Mouse (Mus musculus) stomach, embryonic 16.5 days (tissue): Measurements from ENCODE around the gene Birc2. TPM values are rescaled to one million over a fixed set of nuclear protein-coding genes. Genes with fewer than 3 reads are reported as not detected.

ENCODE experiments used
- ATAC-seq: fragments of 200-750 bp; cut with Nextera tagmentation; 2 replicates; pipeline ENCODE4 v1.8.0; 2017; ENCODE audit warnings: moderate number of reproducible peaks, moderate TSS enrichment; ENCODE audit not compliant: insufficient read depth, low FRiP score
- H3K27ac ChIP-seq: fragments of 300-500 bp; sonication (generic); 2 replicates; pipeline ENCODE4 v1.5.1; 2014; ENCODE audit warnings: low read length
- H3K27me3 ChIP-seq: fragments of 300-500 bp; sonication (generic); 2 replicates; pipeline ENCODE4 v1.6.1; 2014; ENCODE audit warnings: low read length, control low read depth, mixed read lengths; ENCODE audit not compliant: control insufficient read depth, insufficient read depth
- H3K36me3 ChIP-seq: fragments of 300-500 bp; sonication (generic); 2 replicates; pipeline ENCODE4 v1.6.1; 2014; ENCODE audit warnings: low read length; ENCODE audit not compliant: control insufficient read depth, insufficient read depth
- H3K4me1 ChIP-seq: fragments of 300-500 bp; sonication (generic); 2 replicates; pipeline ENCODE4 v1.6.1; 2014; ENCODE audit warnings: low read length, control low read depth, mixed read lengths; ENCODE audit not compliant: control insufficient read depth, insufficient read depth
- H3K4me2 ChIP-seq: fragments of 300-500 bp; sonication (generic); 2 replicates; pipeline ENCODE4 v1.6.1; 2014; ENCODE audit warnings: low read depth, low read length, mixed read lengths
- H3K4me3 ChIP-seq: fragments of 300-500 bp; sonication (generic); replicated peaks from 2 replicates; pipeline ENCODE4 v1.5.1; 2014; ENCODE audit warnings: mild to moderate bottlenecking, low read length
- H3K9ac ChIP-seq: fragments of 300-500 bp; sonication (generic); 2 replicates; pipeline ENCODE4 v1.6.1; 2014; ENCODE audit warnings: low read length
- H3K9me3 ChIP-seq: fragments of 300-500 bp; sonication (generic); replicated peaks from 2 replicates; pipeline ENCODE4 v1.6.1; 2016; ENCODE audit warnings: low read length, control low read depth; ENCODE audit not compliant: control insufficient read depth
- WGBS: fragments of 180-500 bp; shearing (Covaris S2); extraction: QIAGEN DNeasy Blood & Tissue Kit; methylation state at CpG from one replicate; pipeline ENCODE4 v1.1.7; 2014; 5-methylcytosine and 5-hydroxymethylcytosine counted together
- polyA plus RNA-seq: library from polyadenylated mRNA; unstranded; fragments of >200 nt; fragmentation: Nextera tagmentation; extraction: Ambion mirVana; gene quantifications from 2 replicates; pipeline ENCODE4 v1.2.1, GENCODE M21; 2015

The Birc2 gene
- polyA plus RNA-seq, 1 experiment from 2014 or later = 40.0 TPM

DNA sequence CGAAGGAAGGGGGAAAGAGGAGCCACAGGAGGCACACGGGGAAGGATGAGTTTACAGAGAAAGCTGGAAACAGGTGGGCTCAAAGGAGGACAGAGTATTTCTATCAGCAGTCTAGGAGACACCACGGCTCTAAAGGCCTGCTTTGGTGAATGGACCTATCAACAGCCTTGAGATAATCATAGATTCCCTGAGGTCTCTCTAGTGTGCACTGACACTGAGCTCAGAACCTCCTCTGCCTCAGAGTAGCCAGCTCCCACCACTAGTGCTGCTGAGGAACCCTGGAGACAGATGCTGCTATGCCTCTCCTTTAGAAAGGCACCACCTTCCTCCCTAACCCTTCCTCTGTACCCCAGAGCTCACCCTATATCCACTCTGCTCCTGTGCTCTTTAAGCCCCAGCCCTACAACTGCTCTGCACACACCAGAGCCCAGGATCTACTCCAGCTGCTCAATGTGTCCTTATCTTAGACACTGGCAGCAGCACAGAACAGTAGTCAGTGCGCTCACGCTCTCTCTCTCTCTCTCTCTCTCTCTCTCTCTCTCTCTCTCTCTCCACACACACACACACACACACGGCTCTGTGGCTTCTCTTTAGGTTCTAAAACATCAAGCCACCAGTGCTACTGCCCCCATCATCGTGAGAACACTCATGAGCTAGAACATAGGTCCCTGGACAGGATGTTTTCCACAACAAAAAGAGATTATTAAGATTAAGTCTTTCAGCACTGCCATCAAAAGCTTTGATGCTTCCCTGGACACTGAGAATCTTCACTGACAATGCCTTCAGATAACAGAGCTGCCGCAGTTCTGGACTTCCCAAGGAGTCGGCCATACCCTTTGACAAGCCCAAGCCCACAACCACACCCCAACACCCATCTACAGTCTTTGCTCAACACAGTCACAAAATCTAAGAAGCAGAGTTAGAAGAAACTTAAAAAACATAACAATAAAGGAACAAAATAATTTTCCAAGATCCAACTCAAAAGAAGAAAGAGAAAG lies 7.0 kb downstream of the Birc2 start:
- WGBS = 72% methylated on average over 9 of the region's 9 CpGs
- Histone ChIP-seq H3K27me3 (no peaks in the 10 kb centered on the region), H3K4me1 (peaks cover 16% of the 10 kb centered on the region), H3K4me3 (no peak overlapping the region), H3K4me2 (no peak overlapping the region), H3K9me3 (no peaks in the 10 kb centered on the region), H3K36me3 (peaks cover 4% of the 10 kb centered on the region), H3K9ac (no peak overlapping the region), H3K27ac (no peak overlapping the region)
- ATAC-seq = peak; percentile 73

DNA sequence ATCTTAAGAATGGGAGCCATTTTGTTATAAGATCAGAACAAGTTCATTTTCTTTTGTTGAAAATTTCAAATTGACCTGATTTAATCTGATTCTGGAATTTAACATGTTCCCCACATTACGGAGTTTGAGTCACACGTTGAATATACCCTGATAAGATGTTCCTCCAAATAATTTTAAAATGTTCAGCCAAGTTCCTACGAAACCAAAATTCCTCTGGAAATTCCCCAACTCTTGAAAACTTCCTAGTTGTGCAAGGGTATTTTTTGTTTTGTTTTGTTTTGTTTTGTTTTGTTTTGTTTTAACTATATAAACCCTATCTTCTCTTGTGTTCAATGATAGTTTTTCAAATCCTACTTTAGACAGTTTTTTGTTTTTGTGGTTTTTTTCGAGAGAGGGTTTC lies 8.2 kb downstream of the Birc2 start:
- Histone ChIP-seq H3K36me3 (peaks cover 5% of the 10 kb centered on the region), H3K9me3 (no peaks in the 10 kb centered on the region), H3K4me1 (peaks cover 13% of the 10 kb centered on the region), H3K4me3 (no peak overlapping the region), H3K27ac (no peak overlapping the region), H3K4me2 (no peak overlapping the region), H3K27me3 (no peaks in the 10 kb centered on the region), H3K9ac (no peak overlapping the region)
- 90% methylated on average over 4 of the region's 4 CpGs for WGBS
- no peak for ATAC-seq

DNA sequence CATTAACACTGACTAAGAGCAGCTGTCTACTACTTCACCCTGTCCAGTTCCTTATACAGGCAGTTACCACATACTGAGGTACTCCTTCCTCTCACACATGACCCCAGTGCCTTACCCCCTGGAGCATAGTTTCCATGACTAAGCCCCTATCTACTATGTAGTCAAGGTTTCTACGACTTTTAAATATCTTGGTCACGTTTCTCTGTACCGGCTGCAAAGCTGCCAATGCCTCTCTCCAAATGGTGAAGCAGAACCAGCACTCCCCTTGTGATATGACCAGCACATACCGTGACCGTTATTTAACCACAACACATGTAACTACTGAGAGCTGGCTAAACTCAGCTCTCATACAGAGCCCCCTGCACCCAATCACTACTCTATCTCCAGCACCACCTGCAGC lies 11.9 kb downstream of the Birc2 start:
- ATAC-seq = no peak
- WGBS = 89% methylated on average over 5 of the region's 5 CpGs
- H3K27ac ChIP-seq = no peak overlapping the region

DNA sequence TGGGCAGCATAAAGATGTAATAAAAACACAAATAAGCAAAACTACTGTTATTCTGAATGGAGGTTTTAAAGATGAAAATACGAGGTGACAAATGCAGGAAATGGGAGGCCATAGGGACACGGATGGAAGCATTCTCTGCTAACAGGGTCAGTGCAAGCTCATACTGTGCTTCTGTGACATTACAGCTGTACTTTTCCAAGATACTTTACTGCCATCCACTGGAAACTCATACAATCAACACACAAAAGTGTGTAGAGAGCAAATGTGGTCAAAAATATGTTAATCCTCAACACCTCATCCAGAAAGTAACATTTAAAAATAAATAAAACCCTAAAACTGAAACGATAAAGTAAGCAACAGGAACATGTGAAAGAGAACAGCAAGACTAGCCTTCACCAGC lies 14.1 kb downstream of the Birc2 start:
- 78% methylated on average over 3 of the region's 3 CpGs for WGBS
- Histone ChIP-seq H3K9ac (no peak overlapping the region), H3K27ac (no peak overlapping the region), H3K27me3 (no peaks in the 10 kb centered on the region), H3K9me3 (no peaks in the 10 kb centered on the region), H3K4me3 (no peak overlapping the region), H3K4me1 (no peaks in the 10 kb centered on the region), H3K4me2 (no peak overlapping the region), H3K36me3 (peaks cover 28% of the 10 kb centered on the region)
- ATAC-seq = no peak

More for the DNA sequence above, 11.9 kb downstream of the Birc2 start:
- Histone ChIP-seq H3K36me3 (peaks cover 13% of the 10 kb centered on the region), H3K9me3 (no peaks in the 10 kb centered on the region), H3K4me2 (no peak overlapping the region), H3K4me1 (peaks cover 3% of the 10 kb centered on the region; the same call in 1 of the 2 replicates), H3K27me3 (no peaks in the 10 kb centered on the region), H3K4me3 (no peak overlapping the region), H3K9ac (no peak overlapping the region)

DNA sequence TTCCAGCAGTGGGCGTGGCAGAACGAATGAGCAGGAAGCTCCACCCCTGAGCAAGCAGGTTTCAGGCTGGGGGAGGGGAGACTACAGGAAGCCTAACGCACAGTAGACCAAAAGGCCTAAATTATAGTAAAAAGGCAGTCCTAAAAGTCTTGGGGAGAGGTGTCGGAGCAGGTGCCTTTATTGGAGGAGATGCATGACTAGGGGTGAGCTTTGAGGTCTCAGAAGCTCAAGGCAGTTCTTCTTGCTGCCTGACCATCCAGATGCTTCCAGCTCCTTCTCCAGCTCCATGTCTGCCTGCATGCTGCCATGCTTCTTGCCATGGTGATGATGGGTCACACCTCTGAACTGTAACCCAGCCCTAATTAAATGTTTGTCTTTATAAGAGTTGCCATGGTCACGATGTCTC lies 31.8 kb downstream of the Birc2 start:
- H3K27ac ChIP-seq = no peak overlapping the region
- no peak for ATAC-seq
- no peaks in the 10 kb centered on the region for H3K9me3 ChIP-seq
- no peaks in the 10 kb centered on the region for H3K4me1 ChIP-seq
- no peak overlapping the region for H3K9ac ChIP-seq
- no peak overlapping the region for H3K4me2 ChIP-seq
- H3K4me3 ChIP-seq = no peak overlapping the region
- 69% methylated on average over 3 of the region's 5 CpGs for WGBS
- no peaks in the 10 kb centered on the region for H3K36me3 ChIP-seq
- H3K27me3 ChIP-seq = no peaks in the 10 kb centered on the region

DNA sequence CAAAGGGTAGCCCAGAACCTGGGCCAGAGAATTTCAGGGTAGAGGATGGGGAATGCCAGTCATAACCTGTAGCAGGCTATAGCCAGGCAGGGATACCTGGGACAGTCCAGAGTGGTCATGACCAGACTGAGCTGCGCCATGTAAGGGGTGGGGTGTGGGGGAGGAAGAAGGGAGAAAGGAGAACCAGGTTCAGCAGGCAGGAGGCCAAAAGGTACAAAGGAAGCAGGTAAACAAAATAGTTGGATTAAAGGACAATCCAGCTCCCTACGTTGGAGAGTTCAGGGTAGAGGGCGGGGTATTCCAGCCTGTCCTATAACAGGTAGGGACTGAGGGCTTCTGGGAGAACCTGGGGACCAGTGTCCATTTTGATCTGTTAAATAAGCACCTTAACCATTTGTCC lies 38.3 kb downstream of the Birc2 start:
- no peaks in the 10 kb centered on the region for H3K4me1 ChIP-seq
- no peak; the same call in 1 of the 2 replicates for ATAC-seq
- no peaks in the 10 kb centered on the region for H3K27me3 ChIP-seq
- no peaks in the 10 kb centered on the region for H3K9me3 ChIP-seq
- no peak overlapping the region for H3K9ac ChIP-seq
- H3K36me3 ChIP-seq = peaks cover 5% of the 10 kb centered on the region; the same call in 1 of the 2 replicates
- H3K4me3 ChIP-seq = no peak overlapping the region
- WGBS = 79% methylated on average over 3 of the region's 3 CpGs
- H3K27ac ChIP-seq = no peak overlapping the region
- H3K4me2 ChIP-seq = no peak overlapping the region

DNA sequence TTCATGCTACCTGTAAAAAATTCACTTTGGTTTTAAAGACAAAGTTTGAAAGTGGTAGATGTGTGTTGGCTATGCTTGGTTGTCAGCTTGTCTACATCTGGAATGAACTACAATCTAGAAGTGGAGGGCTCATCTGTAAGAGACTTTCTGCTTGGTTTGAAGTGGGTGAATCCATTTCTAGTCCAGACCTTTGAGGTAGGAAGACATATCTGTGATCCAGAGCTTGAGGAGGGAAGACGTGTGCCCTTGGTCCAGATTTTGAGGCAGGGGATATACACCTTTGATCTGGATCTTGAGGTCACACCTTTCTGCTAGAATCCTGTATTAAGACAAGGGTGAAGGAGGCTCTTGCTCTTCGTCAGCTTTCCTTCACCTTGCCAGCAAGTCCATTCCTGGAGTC lies 39.3 kb downstream of the Birc2 start:
- H3K36me3 ChIP-seq = peaks cover 9% of the 10 kb centered on the region; the same call in 1 of the 2 replicates
- H3K27me3 ChIP-seq = no peaks in the 10 kb centered on the region
- no peak overlapping the region for H3K4me3 ChIP-seq
- WGBS = 85% methylated on average over 2 of the region's 2 CpGs
- no peaks in the 10 kb centered on the region for H3K4me1 ChIP-seq
- no peak overlapping the region for H3K4me2 ChIP-seq
- no peaks in the 10 kb centered on the region for H3K9me3 ChIP-seq
- ATAC-seq = no peak
- H3K27ac ChIP-seq = no peak overlapping the region
- H3K9ac ChIP-seq = no peak overlapping the region

DNA sequence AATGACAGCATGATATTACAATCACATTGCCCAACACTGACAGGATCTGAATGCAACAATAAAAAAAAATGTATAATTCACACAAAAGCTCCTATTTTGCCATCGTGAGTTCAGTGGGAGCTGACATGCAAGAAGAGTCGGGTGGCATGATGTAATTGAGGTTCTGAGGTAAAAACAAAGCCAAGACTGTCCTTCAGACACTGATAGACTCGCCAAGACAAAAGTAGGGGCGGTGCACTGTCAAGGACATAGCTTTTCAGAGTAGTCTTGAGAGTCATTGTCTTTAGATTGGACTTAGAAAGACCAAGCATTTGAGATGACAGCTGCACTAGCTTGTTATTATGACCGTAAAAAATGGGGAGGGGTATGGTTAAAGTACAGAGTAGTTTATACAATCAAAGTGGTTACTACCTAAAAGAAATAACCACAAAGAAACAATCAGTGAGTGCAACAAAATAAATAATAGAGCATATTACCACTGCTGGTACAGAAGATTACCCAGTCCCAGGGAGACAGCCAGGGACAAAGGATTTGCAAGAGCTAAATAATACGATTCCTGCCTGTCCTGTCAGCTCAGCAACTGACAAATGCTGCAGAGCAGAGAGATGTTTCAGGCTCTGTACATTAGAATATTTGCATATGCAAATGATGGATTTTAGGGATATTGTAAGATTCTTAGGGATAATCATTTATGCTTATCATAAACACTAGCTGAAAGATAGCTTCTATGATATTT lies 40.6 kb downstream of the Birc2 start:
- Histone ChIP-seq H3K4me2 (no peak overlapping the region), H3K9ac (no peak overlapping the region), H3K27me3 (no peaks in the 10 kb centered on the region), H3K36me3 (peaks cover 12% of the 10 kb centered on the region; the same call in 1 of the 2 replicates), H3K27ac (no peak overlapping the region), H3K4me3 (no peak overlapping the region), H3K9me3 (no peaks in the 10 kb centered on the region), H3K4me1 (no peaks in the 10 kb centered on the region)
- ATAC-seq = no peak
- 71% methylated on average over 6 of the region's 6 CpGs for WGBS

DNA sequence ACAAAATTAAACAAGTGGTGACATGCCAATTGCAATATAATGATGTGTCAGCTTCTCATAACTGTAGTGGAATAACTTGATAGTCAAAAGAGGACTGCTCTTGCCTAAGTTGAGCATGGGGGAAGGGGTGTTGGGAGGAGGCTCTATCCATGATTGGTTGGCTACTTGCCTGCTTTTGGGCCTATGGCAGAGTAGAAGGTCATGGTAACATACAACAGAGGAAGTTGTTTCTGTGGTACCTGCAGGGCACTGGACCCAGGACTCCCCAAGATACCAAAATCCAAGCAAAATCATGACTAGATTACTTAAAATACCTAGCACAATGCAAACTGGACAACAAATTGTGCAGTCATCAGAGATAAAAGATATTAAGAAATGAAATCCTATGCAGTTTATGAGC lies 41.3 kb downstream of the Birc2 start:
- Histone ChIP-seq H3K36me3 (peaks cover 12% of the 10 kb centered on the region; the same call in 1 of the 2 replicates), H3K9me3 (no peaks in the 10 kb centered on the region), H3K4me3 (no peak overlapping the region), H3K4me1 (no peaks in the 10 kb centered on the region), H3K27ac (no peak overlapping the region), H3K4me2 (no peak overlapping the region), H3K9ac (no peak overlapping the region), H3K27me3 (no peaks in the 10 kb centered on the region)
- ATAC-seq = no peak
